Mouse (Mus musculus): ENCODE results near the gene Tulp1. TPM values are rescaled to one million over a fixed set of nuclear protein-coding genes. Genes with fewer than 3 reads are reported as not detected.

Tulp1 gene
- total and polyA plus RNA-seq, 2 experiments = not detected

- peak overlapping the region; percentile 94 for H3K27ac ChIP-seq (replicated peaks; ENCODE audit: insufficient read depth, low read depth, low read length)
Measured at GRCm38 (mm10) chr17:28349264-28349880, 15.7 kb downstream of the Tulp1 start.

GRCm38 (mm10) chr17:28348211-28348610 is 16.8 kb downstream of the Tulp1 start:
- H3K4me3 ChIP-seq (ENCODE audit: insufficient read depth, low read depth, low read length) = no peak overlapping the region

More at GRCm38 (mm10) chr17:28349264-28349880, 15.7 kb downstream of the Tulp1 start:
- DNase-seq (ENCODE audit: extremely low read depth, low read depth, low spot score) = peak; percentile 27
- peaks cover 42% of the 10 kb centered on the region for H3K79me2 ChIP-seq (ENCODE audit: control insufficient read depth, insufficient read depth, low read length)
- no peaks in the 10 kb centered on the region for H3K27me3 ChIP-seq (ENCODE audit: control insufficient read depth, insufficient read depth, low read length)
- peaks cover 13% of the 10 kb centered on the region for H3K4me1 ChIP-seq (ENCODE audit: control insufficient read depth, insufficient read depth, low read length)
- peak overlapping the region; percentile 96 for H3K4me3 ChIP-seq (ENCODE audit: insufficient read depth, low read depth, low read length)
- TF ChIP-seq POLR2A (IDR thresholded peaks at IDR 0.05; ENCODE audit: extremely low read depth, insufficient read depth, low read length) (no peak), CTCF (IDR thresholded peaks at IDR 0.05; ENCODE audit: low read depth, low read length) (no peak)
- WGBS = 27% methylated on average over 13 of the region's 13 CpGs
- peak overlapping the region; percentile 97 for H3K9ac ChIP-seq (ENCODE audit: low read depth, low read length)
- H3K36me3 ChIP-seq (ENCODE audit: control insufficient read depth, insufficient read depth, low read length) = no peaks in the 10 kb centered on the region

GRCm38 (mm10) chr17:28347327-28347726 is 17.7 kb downstream of the Tulp1 start:
- Histone ChIP-seq H3K4me3 (ENCODE audit: insufficient read depth, low read depth, low read length) (no peak overlapping the region), H3K27ac (replicated peaks; ENCODE audit: insufficient read depth, low read depth, low read length) (no peak overlapping the region), H3K27me3 (ENCODE audit: control insufficient read depth, insufficient read depth, low read length) (no peaks in the 10 kb centered on the region), H3K9ac (ENCODE audit: low read depth, low read length) (no peak overlapping the region), H3K36me3 (ENCODE audit: control insufficient read depth, insufficient read depth, low read length) (no peaks in the 10 kb centered on the region), H3K79me2 (ENCODE audit: control insufficient read depth, insufficient read depth, low read length) (peaks cover 42% of the 10 kb centered on the region), H3K4me1 (ENCODE audit: control insufficient read depth, insufficient read depth, low read length) (peaks cover 16% of the 10 kb centered on the region)
- DNase-seq (ENCODE audit: extremely low read depth, low read depth, low spot score) = no peak
- TF ChIP-seq CTCF (IDR thresholded peaks at IDR 0.05; ENCODE audit: low read depth, low read length) (no peak), POLR2A (IDR thresholded peaks at IDR 0.05; ENCODE audit: extremely low read depth, insufficient read depth, low read length) (no peak)
- WGBS = 79% methylated on average over 10 of the region's 10 CpGs

More at GRCm38 (mm10) chr17:28348211-28348610, 16.8 kb downstream of the Tulp1 start:
- TF ChIP-seq POLR2A (IDR thresholded peaks at IDR 0.05; ENCODE audit: extremely low read depth, insufficient read depth, low read length) (no peak), CTCF (IDR thresholded peaks at IDR 0.05; ENCODE audit: low read depth, low read length) (no peak)
- DNase-seq (ENCODE audit: extremely low read depth, low read depth, low spot score) = no peak
- Histone ChIP-seq H3K36me3 (ENCODE audit: control insufficient read depth, insufficient read depth, low read length) (no peaks in the 10 kb centered on the region), H3K9ac (ENCODE audit: low read depth, low read length) (no peak overlapping the region), H3K27me3 (ENCODE audit: control insufficient read depth, insufficient read depth, low read length) (no peaks in the 10 kb centered on the region), H3K79me2 (ENCODE audit: control insufficient read depth, insufficient read depth, low read length) (peaks cover 42% of the 10 kb centered on the region), H3K27ac (replicated peaks; ENCODE audit: insufficient read depth, low read depth, low read length) (no peak overlapping the region), H3K4me1 (ENCODE audit: control insufficient read depth, insufficient read depth, low read length) (peaks cover 13% of the 10 kb centered on the region)
- WGBS = 72% methylated on average over 6 of the region's 6 CpGs

GRCm38 (mm10) chr17:28345882-28346281 is 19.1 kb downstream of the Tulp1 start:
- no peak overlapping the region for H3K9ac ChIP-seq (ENCODE audit: low read depth, low read length)
- TF ChIP-seq CTCF (IDR thresholded peaks at IDR 0.05; ENCODE audit: low read depth, low read length) = no peak
- no peak for TF ChIP-seq POLR2A (IDR thresholded peaks at IDR 0.05; ENCODE audit: extremely low read depth, insufficient read depth, low read length)
- H3K79me2 ChIP-seq (ENCODE audit: control insufficient read depth, insufficient read depth, low read length) = peaks cover 42% of the 10 kb centered on the region
- no peaks in the 10 kb centered on the region for H3K36me3 ChIP-seq (ENCODE audit: control insufficient read depth, insufficient read depth, low read length)
- DNase-seq (ENCODE audit: extremely low read depth, low read depth, low spot score) = no peak
- H3K4me3 ChIP-seq (ENCODE audit: insufficient read depth, low read depth, low read length) = no peak overlapping the region
- H3K27me3 ChIP-seq (ENCODE audit: control insufficient read depth, insufficient read depth, low read length) = no peaks in the 10 kb centered on the region
- H3K4me1 ChIP-seq (ENCODE audit: control insufficient read depth, insufficient read depth, low read length) = peaks cover 16% of the 10 kb centered on the region
- no peak overlapping the region for H3K27ac ChIP-seq (replicated peaks; ENCODE audit: insufficient read depth, low read depth, low read length)
- 78% methylated on average over 10 of the region's 10 CpGs for WGBS

- no peak overlapping the region for H3K4me3 ChIP-seq (ENCODE audit: insufficient read depth, low read depth, low read length)
- peaks cover 42% of the 10 kb centered on the region for H3K79me2 ChIP-seq (ENCODE audit: control insufficient read depth, insufficient read depth, low read length)
- no peak for DNase-seq (ENCODE audit: extremely low read depth, low read depth, low spot score)
- H3K4me1 ChIP-seq (ENCODE audit: control insufficient read depth, insufficient read depth, low read length) = peaks cover 16% of the 10 kb centered on the region
- no peak overlapping the region for H3K27ac ChIP-seq (replicated peaks; ENCODE audit: insufficient read depth, low read depth, low read length)
- H3K9ac ChIP-seq (ENCODE audit: low read depth, low read length) = no peak overlapping the region
- 62% methylated on average over 8 of the region's 8 CpGs for WGBS
- H3K36me3 ChIP-seq (ENCODE audit: control insufficient read depth, insufficient read depth, low read length) = no peaks in the 10 kb centered on the region
- no peaks in the 10 kb centered on the region for H3K27me3 ChIP-seq (ENCODE audit: control insufficient read depth, insufficient read depth, low read length)
- TF ChIP-seq CTCF (IDR thresholded peaks at IDR 0.05; ENCODE audit: low read depth, low read length) = no peak
- no peak for TF ChIP-seq POLR2A (IDR thresholded peaks at IDR 0.05; ENCODE audit: extremely low read depth, insufficient read depth, low read length)
Measured at GRCm38 (mm10) chr17:28345271-28345721, 19.7 kb downstream of the Tulp1 start.

- Histone ChIP-seq H3K36me3 (ENCODE audit: control insufficient read depth, insufficient read depth, low read length) (no peaks in the 10 kb centered on the region), H3K4me3 (ENCODE audit: insufficient read depth, low read depth, low read length) (no peak overlapping the region), H3K79me2 (ENCODE audit: control insufficient read depth, insufficient read depth, low read length) (peaks cover 40% of the 10 kb centered on the region), H3K4me1 (ENCODE audit: control insufficient read depth, insufficient read depth, low read length) (peaks cover 16% of the 10 kb centered on the region), H3K27ac (replicated peaks; ENCODE audit: insufficient read depth, low read depth, low read length) (no peak overlapping the region), H3K27me3 (ENCODE audit: control insufficient read depth, insufficient read depth, low read length) (no peaks in the 10 kb centered on the region), H3K9ac (ENCODE audit: low read depth, low read length) (no peak overlapping the region)
- 91% methylated on average over 3 of the region's 3 CpGs for WGBS
- TF ChIP-seq CTCF (IDR thresholded peaks at IDR 0.05; ENCODE audit: low read depth, low read length) (no peak), POLR2A (IDR thresholded peaks at IDR 0.05; ENCODE audit: extremely low read depth, insufficient read depth, low read length) (no peak)
- DNase-seq (ENCODE audit: extremely low read depth, low read depth, low spot score) = no peak
Measured at GRCm38 (mm10) chr17:28344670-28345069, 20.4 kb downstream of the Tulp1 start.

Data from liver, adult 2 months (tissue).